Mouse (Mus musculus) spleen, adult 18-20 months (tissue): ENCODE measurements around the gene Zfp280d.

Source experiments
- DNase-seq, 2 experiments: peaks; one replicate each; pipeline ENCODE4 v3.0.0; 2022; ENCODE audit warnings: mixed read lengths in 2 of 2

Zfp280d gene

GRCm38 (mm10) chr9:72274677-72275076 lies at the start of gene Zfp280d:
TSS of gene Zfp280d (plus strand) at chr9:72274860.
- DNase-seq: peak; percentile 84 to 85

- DNase-seq: no peak
Observed at GRCm38 (mm10) chr9:72226536-72226935, 48.1 kb upstream of the Zfp280d start.

GRCm38 (mm10) chr9:72252656-72253055 lies 22.0 kb upstream of the Zfp280d start:
- DNase-seq: no peak

- DNase-seq: no peak
Observed at GRCm38 (mm10) chr9:72255227-72255626, 19.4 kb upstream of the Zfp280d start.

- no peak for DNase-seq
Observed at GRCm38 (mm10) chr9:72256646-72257045, 18.0 kb upstream of the Zfp280d start.

GRCm38 (mm10) chr9:72260337-72260736 lies 14.3 kb upstream of the Zfp280d start:
- DNase-seq: peak in 1 of 2 experiments; percentile 10

GRCm38 (mm10) chr9:72264859-72265258 lies 9.8 kb upstream of the Zfp280d start:
- no peak for DNase-seq

- DNase-seq: no peak
Observed at GRCm38 (mm10) chr9:72270146-72270545, 4.5 kb upstream of the Zfp280d start.

- no peak for DNase-seq
Observed at GRCm38 (mm10) chr9:72273646-72274410, 832 bp upstream of the Zfp280d start.

GRCm38 (mm10) chr9:72275101-72275978 lies 680 bp downstream of the Zfp280d start:
- peak; percentile 43 to 63 for DNase-seq

GRCm38 (mm10) chr9:72275979-72276500 lies 1.4 kb downstream of the Zfp280d start:
- DNase-seq: no peak

- DNase-seq: no peak
Observed at GRCm38 (mm10) chr9:72276941-72277340, 2.3 kb downstream of the Zfp280d start.

- no peak for DNase-seq
Observed at GRCm38 (mm10) chr9:72279943-72280342, 5.3 kb downstream of the Zfp280d start.

GRCm38 (mm10) chr9:72287696-72288095 lies 13.0 kb downstream of the Zfp280d start:
- DNase-seq: no peak

- DNase-seq: no peak
Observed at GRCm38 (mm10) chr9:72288210-72288609, 13.6 kb downstream of the Zfp280d start.

- DNase-seq: no peak
Observed at GRCm38 (mm10) chr9:72289094-72289493, 14.4 kb downstream of the Zfp280d start.

GRCm38 (mm10) chr9:72294076-72294475 lies 19.4 kb downstream of the Zfp280d start:
- no peak for DNase-seq

- no peak for DNase-seq
Observed at GRCm38 (mm10) chr9:72309765-72310164, 35.1 kb downstream of the Zfp280d start.

- no peak for DNase-seq
Observed at GRCm38 (mm10) chr9:72333221-72333620, 58.6 kb downstream of the Zfp280d start.

- no peak for DNase-seq
Observed at GRCm38 (mm10) chr9:72336069-72336468, 61.4 kb downstream of the Zfp280d start.

- no peak for DNase-seq
Observed at GRCm38 (mm10) chr9:72339119-72339518, 64.5 kb downstream of the Zfp280d start.

GRCm38 (mm10) chr9:72343844-72344243 lies 69.2 kb downstream of the Zfp280d start:
- no peak for DNase-seq

- DNase-seq: no peak
Observed at GRCm38 (mm10) chr9:72372359-72372758, 97.7 kb downstream of the Zfp280d start.

- DNase-seq: no peak
Observed at GRCm38 (mm10) chr9:72374074-72374473, 99.4 kb downstream of the Zfp280d start.
